Mouse (Mus musculus) liver, adult 2 months (tissue): ENCODE data around the gene Cd207. TPM values are rescaled to one million over a fixed set of nuclear protein-coding genes. Genes with fewer than 3 reads are reported as not detected.

Experiments used
- DNase-seq: peaks from one replicate; pipeline ENCODE4 v3.0.0-alpha.2; 2011; ENCODE audit warnings: low read depth, low spot score; ENCODE audit errors: extremely low read depth
- H3K27ac ChIP-seq: fragments of 200-500 bp; replicated peaks from 2 replicates; pipeline ENCODE4 v1.5.1; 2012; ENCODE audit warnings: low read depth, mild to moderate bottlenecking, control low read depth, inconsistent platforms, low read length; ENCODE audit not compliant: insufficient read depth
- H3K27me3 ChIP-seq: fragments of 200-500 bp; 2 replicates; pipeline ENCODE4 v1.6.1; 2012; ENCODE audit warnings: mild to moderate bottlenecking, moderate library complexity, low read length, inconsistent platforms; ENCODE audit not compliant: control insufficient read depth, insufficient read depth
- H3K36me3 ChIP-seq: fragments of 200-500 bp; 2 replicates; pipeline ENCODE4 v1.6.1; 2012; ENCODE audit warnings: low read length, inconsistent platforms; ENCODE audit not compliant: control insufficient read depth, insufficient read depth
- H3K4me1 ChIP-seq: fragments of 200-500 bp; 2 replicates; pipeline ENCODE4 v1.6.1; 2011; ENCODE audit warnings: low read length; ENCODE audit not compliant: control insufficient read depth, insufficient read depth
- H3K4me3 ChIP-seq: fragments of 200-500 bp; 2 replicates; pipeline ENCODE4 v1.5.1; 2011; ENCODE audit warnings: low read depth, mild to moderate bottlenecking, control low read depth, low read length, moderate library complexity; ENCODE audit not compliant: insufficient read depth
- H3K79me2 ChIP-seq: fragments of 200-500 bp; 2 replicates; pipeline ENCODE4 v1.6.1; 2012; ENCODE audit warnings: inconsistent platforms, mild to moderate bottlenecking, low read length, moderate library complexity; ENCODE audit not compliant: control insufficient read depth, insufficient read depth
- H3K9ac ChIP-seq: fragments of 200-500 bp; 2 replicates; pipeline ENCODE4 v1.6.1; 2012; ENCODE audit warnings: low read depth, mild to moderate bottlenecking, control low read depth, inconsistent platforms, low read length
- CTCF ChIP-seq: fragments of 200-500 bp; IDR thresholded peaks from 2 replicates; pipeline ENCODE4 v1.5.1; 2011; ENCODE audit warnings: low read depth, low read length, control low read depth
- POLR2A ChIP-seq: fragments of 200-500 bp; IDR thresholded peaks from 2 replicates; pipeline ENCODE4 v1.6.1; 2011; ENCODE audit warnings: low read length, control low read depth; ENCODE audit not compliant: insufficient read depth; ENCODE audit errors: extremely low read depth
- WGBS: fragments of 180-500 bp; shearing (Covaris S2); methylation state at CpG from one replicate; pipeline ENCODE4 v1.1.7; 2018; 5-methylcytosine and 5-hydroxymethylcytosine counted together
- polyA plus RNA-seq: library from polyadenylated mRNA; depleted of rRNA; stranded (reverse); fragments of >200 nt; gene quantifications from 2 replicates; pipeline ENCODE4 v1.2.3, GENCODE M21; 2012; rRNA removed
- total RNA-seq: library from RNA; depleted of rRNA; stranded (reverse); fragments of >200 nt; gene quantifications from 2 replicates; pipeline ENCODE4 v1.2.3, GENCODE M21; 2014; rRNA removed

The Cd207 gene
- total RNA-seq (3.4 and 3.7 TPM in 2 replicates), polyA plus RNA-seq (0.93 and 1.1 TPM in 2 replicates)

- WGBS: 55% methylated on average over 4 of the region's 4 CpGs
- TF ChIP-seq POLR2A (no peak), CTCF (no peak)
- DNase-seq: peak; percentile 7
- H3K27me3 ChIP-seq: 0 out of 2 replicates have a peak, but pooled peaks cover 3% of the 10 kb centered on the region
- H3K4me1 ChIP-seq: no peaks in the 10 kb centered on the region
- no peak within 1 kb of the TSS for H3K9ac ChIP-seq
- no peak within 1 kb of the TSS for H3K27ac ChIP-seq
- no peak within 1 kb of the TSS for H3K4me3 ChIP-seq
- H3K79me2 ChIP-seq: no peaks in the 10 kb centered on the region
- no peaks in the 10 kb centered on the region for H3K36me3 ChIP-seq
Observed at GRCm38 (mm10) chr6:83677757-83678156, at the start of gene Cd207. Cd207 (minus strand) TSS chr6:83677857.

GRCm38 (mm10) chr6:83727178-83727577 lies 49.5 kb upstream of the Cd207 start:
- WGBS: 49% methylated on average over 4 of the region's 4 CpGs
- H3K36me3 ChIP-seq: no peaks in the 10 kb centered on the region
- H3K27me3 ChIP-seq: peaks cover 3% of the 10 kb centered on the region; the same call in 1 of the 2 replicates
- peak; percentile 18 for DNase-seq
- H3K4me3 ChIP-seq: no peak overlapping the region
- no peaks in the 10 kb centered on the region for H3K4me1 ChIP-seq
- TF ChIP-seq POLR2A: no peak
- TF ChIP-seq CTCF: no peak
- no peak overlapping the region for H3K27ac ChIP-seq
- no peak overlapping the region for H3K9ac ChIP-seq
- no peaks in the 10 kb centered on the region for H3K79me2 ChIP-seq

GRCm38 (mm10) chr6:83722526-83722925 lies 44.9 kb upstream of the Cd207 start:
- H3K9ac ChIP-seq: no peak overlapping the region
- no peaks in the 10 kb centered on the region for H3K36me3 ChIP-seq
- H3K4me1 ChIP-seq: no peaks in the 10 kb centered on the region
- no peaks in the 10 kb centered on the region for H3K79me2 ChIP-seq
- WGBS: 21% methylated on average over 6 of the region's 6 CpGs
- peaks cover 3% of the 10 kb centered on the region; the same call in 1 of the 2 replicates for H3K27me3 ChIP-seq
- H3K4me3 ChIP-seq: no peak overlapping the region
- TF ChIP-seq CTCF: no peak
- no peak for TF ChIP-seq POLR2A
- no peak for DNase-seq
- no peak overlapping the region for H3K27ac ChIP-seq

- no peaks in the 10 kb centered on the region for H3K79me2 ChIP-seq
- no peak overlapping the region for H3K27ac ChIP-seq
- peaks cover 30% of the 10 kb centered on the region; the same call in 1 of the 2 replicates for H3K27me3 ChIP-seq
- TF ChIP-seq POLR2A (no peak), CTCF (no peak)
- no peaks in the 10 kb centered on the region for H3K4me1 ChIP-seq
- no peaks in the 10 kb centered on the region for H3K36me3 ChIP-seq
- H3K9ac ChIP-seq: no peak overlapping the region
- H3K4me3 ChIP-seq: no peak overlapping the region
- 4% methylated on average over 8 of the region's 8 CpGs for WGBS
- no peak for DNase-seq
Observed at GRCm38 (mm10) chr6:83717026-83717425, 39.4 kb upstream of the Cd207 start.

- DNase-seq: no peak
- Histone ChIP-seq H3K36me3 (no peaks in the 10 kb centered on the region), H3K27me3 (peaks cover 39% of the 10 kb centered on the region), H3K4me3 (no peak overlapping the region), H3K9ac (no peak overlapping the region), H3K79me2 (no peaks in the 10 kb centered on the region), H3K4me1 (no peaks in the 10 kb centered on the region), H3K27ac (no peak overlapping the region)
- WGBS: 8% methylated on average over 30 of the region's 30 CpGs
- TF ChIP-seq CTCF (no peak), POLR2A (no peak)
Observed at GRCm38 (mm10) chr6:83715461-83716196, 38.0 kb upstream of the Cd207 start.
